Mouse (Mus musculus): ENCODE data around the gene Zfp871. TPM values are rescaled to one million over a fixed set of nuclear protein-coding genes. Genes with fewer than 3 reads are reported as not detected.

The Zfp871 gene
- polyA plus RNA-seq (2016; fragmentation: Nextera tagmentation; extraction: Ambion mirVana): 38.6 and 45.4 TPM in 2 replicates

- H3K27ac ChIP-seq: peak within 1 kb of the TSS; percentile 95
- under 1% methylated on average over 22 of the region's 22 CpGs for WGBS
- H3K36me3 ChIP-seq: peaks cover 35% of the 10 kb centered on the region
- peak; percentile 86 for DNase-seq (ENCODE audit: low spot score)
- peaks cover 8% of the 10 kb centered on the region; the same call in 1 of the 2 replicates for H3K9me3 ChIP-seq
- no peaks in the 10 kb centered on the region for H3K27me3 ChIP-seq (ENCODE audit: insufficient read depth, poor library complexity, severe bottlenecking)
- peaks cover 23% of the 10 kb centered on the region for H3K4me1 ChIP-seq (replicated peaks)
- peak within 1 kb of the TSS; percentile 99 for H3K4me3 ChIP-seq
Observed at GRCm38 (mm10) chr17:32788094-32788559, at the start of gene Zfp871. Gene Zfp871 (minus strand): TSS chr17:32788287.

- H3K4me3 ChIP-seq: peak overlapping the region; percentile 86
- no peaks in the 10 kb centered on the region for H3K27me3 ChIP-seq (ENCODE audit: insufficient read depth, poor library complexity, severe bottlenecking)
- H3K36me3 ChIP-seq: peaks cover 19% of the 10 kb centered on the region
- H3K27ac ChIP-seq: peak overlapping the region; percentile 96
- peaks cover 14% of the 10 kb centered on the region for H3K4me1 ChIP-seq (replicated peaks)
- WGBS: 34% methylated on average over 3 of the region's 3 CpGs
- no peak for DNase-seq (ENCODE audit: low spot score)
- H3K9me3 ChIP-seq: no peaks in the 10 kb centered on the region
Observed at GRCm38 (mm10) chr17:32830418-32830782, 42.3 kb upstream of the Zfp871 start.

GRCm38 (mm10) chr17:32829540-32830417 lies 41.7 kb upstream of the Zfp871 start, which contains the start of gene Zfp799:
Gene Zfp799 (minus strand): TSS chr17:32830261.
- peak; percentile 87 for DNase-seq (ENCODE audit: low spot score)
- 2% methylated on average over 35 of the region's 35 CpGs for WGBS

GRCm38 (mm10) chr17:32816074-32816784 lies 28.1 kb upstream of the Zfp871 start:
- Histone ChIP-seq H3K36me3 (peaks cover 63% of the 10 kb centered on the region), H3K4me3 (no peak overlapping the region), H3K9me3 (no peaks in the 10 kb centered on the region), H3K4me1 (replicated peaks) (peaks cover 15% of the 10 kb centered on the region), H3K27me3 (ENCODE audit: insufficient read depth, poor library complexity, severe bottlenecking) (no peaks in the 10 kb centered on the region), H3K27ac (no peak overlapping the region)
- 91% methylated on average over 1 of the region's 1 CpGs for WGBS
- no peak for DNase-seq (ENCODE audit: low spot score)

More at GRCm38 (mm10) chr17:32829540-32830417, 41.7 kb upstream of the Zfp871 start, which contains the start of gene Zfp799:
- H3K27ac ChIP-seq: peak within 1 kb of the TSS; percentile 96
- H3K27me3 ChIP-seq (ENCODE audit: insufficient read depth, poor library complexity, severe bottlenecking): no peaks in the 10 kb centered on the region
- H3K4me3 ChIP-seq: peak within 1 kb of the TSS; percentile 86
- H3K36me3 ChIP-seq: peaks cover 25% of the 10 kb centered on the region
- peaks cover 14% of the 10 kb centered on the region for H3K4me1 ChIP-seq (replicated peaks)
- H3K9me3 ChIP-seq: no peaks in the 10 kb centered on the region

- WGBS: 87% methylated on average over 7 of the region's 7 CpGs
- Histone ChIP-seq H3K4me3 (no peak overlapping the region), H3K36me3 (peaks cover 42% of the 10 kb centered on the region), H3K4me1 (replicated peaks) (peaks cover 34% of the 10 kb centered on the region), H3K27ac (no peak overlapping the region), H3K9me3 (no peaks in the 10 kb centered on the region), H3K27me3 (ENCODE audit: insufficient read depth, poor library complexity, severe bottlenecking) (no peaks in the 10 kb centered on the region)
- no peak for DNase-seq (ENCODE audit: low spot score)
Observed at GRCm38 (mm10) chr17:32814136-32814535, 26.0 kb upstream of the Zfp871 start.

GRCm38 (mm10) chr17:32810648-32811047 lies 22.6 kb upstream of the Zfp871 start:
- peak overlapping the region; percentile 72 for H3K4me3 ChIP-seq
- no peak for DNase-seq (ENCODE audit: low spot score)
- peaks cover 15% of the 10 kb centered on the region for H3K36me3 ChIP-seq
- peak overlapping the region; percentile 96 for H3K27ac ChIP-seq
- WGBS: 30% methylated on average over 1 of the region's 1 CpGs
- peaks cover 46% of the 10 kb centered on the region for H3K4me1 ChIP-seq (replicated peaks)
- no peaks in the 10 kb centered on the region for H3K27me3 ChIP-seq (ENCODE audit: insufficient read depth, poor library complexity, severe bottlenecking)
- no peaks in the 10 kb centered on the region for H3K9me3 ChIP-seq

GRCm38 (mm10) chr17:32809544-32810374 lies 21.7 kb upstream of the Zfp871 start, which contains the start of gene Zfp811:
Gene Zfp811 (minus strand): TSS chr17:32809931.
- Histone ChIP-seq H3K4me1 (replicated peaks) (peaks cover 46% of the 10 kb centered on the region), H3K4me3 (peak within 1 kb of the TSS; percentile 72), H3K27ac (peak within 1 kb of the TSS; percentile 96), H3K9me3 (no peaks in the 10 kb centered on the region), H3K27me3 (ENCODE audit: insufficient read depth, poor library complexity, severe bottlenecking) (no peaks in the 10 kb centered on the region), H3K36me3 (peaks cover 6% of the 10 kb centered on the region)
- WGBS: under 1% methylated on average over 17 of the region's 17 CpGs
- DNase-seq (ENCODE audit: low spot score): peak; percentile 82

- Histone ChIP-seq H3K27ac (peak overlapping the region; percentile 96), H3K9me3 (no peaks in the 10 kb centered on the region), H3K36me3 (peaks cover 5% of the 10 kb centered on the region; the same call in 1 of the 2 replicates), H3K27me3 (ENCODE audit: insufficient read depth, poor library complexity, severe bottlenecking) (no peaks in the 10 kb centered on the region), H3K4me1 (replicated peaks) (peaks cover 46% of the 10 kb centered on the region), H3K4me3 (peak overlapping the region; percentile 72)
- 8% methylated on average over 8 of the region's 8 CpGs for WGBS
- peak; percentile 31 for DNase-seq (ENCODE audit: low spot score)
Observed at GRCm38 (mm10) chr17:32808921-32809320, 20.8 kb upstream of the Zfp871 start.

- peak overlapping the region; percentile 99 for H3K4me3 ChIP-seq
- peaks cover 34% of the 10 kb centered on the region for H3K36me3 ChIP-seq
- peak overlapping the region; percentile 95; the same call in 1 of the 2 replicates for H3K27ac ChIP-seq
- H3K27me3 ChIP-seq (ENCODE audit: insufficient read depth, poor library complexity, severe bottlenecking): no peaks in the 10 kb centered on the region
- no peak for DNase-seq (ENCODE audit: low spot score)
- H3K9me3 ChIP-seq: no peaks in the 10 kb centered on the region
- WGBS: 73% methylated on average over 8 of the region's 8 CpGs
- H3K4me1 ChIP-seq (replicated peaks): peaks cover 23% of the 10 kb centered on the region
Observed at GRCm38 (mm10) chr17:32789244-32789643, 1.2 kb upstream of the Zfp871 start.

- no peak for DNase-seq (ENCODE audit: low spot score)
- peak overlapping the region; percentile 95 for H3K27ac ChIP-seq
Observed at GRCm38 (mm10) chr17:32788576-32788975, 489 bp upstream of the Zfp871 start.

GRCm38 (mm10) chr17:32787436-32788093 lies 522 bp downstream of the Zfp871 start:
- peak overlapping the region; percentile 99 for H3K4me3 ChIP-seq
- under 1% methylated on average over 31 of the region's 31 CpGs for WGBS
- H3K27ac ChIP-seq: peak overlapping the region; percentile 95
- no peaks in the 10 kb centered on the region for H3K27me3 ChIP-seq (ENCODE audit: insufficient read depth, poor library complexity, severe bottlenecking)
- peaks cover 41% of the 10 kb centered on the region for H3K36me3 ChIP-seq
- DNase-seq (ENCODE audit: low spot score): no peak
- peaks cover 23% of the 10 kb centered on the region for H3K4me1 ChIP-seq (replicated peaks)
- H3K9me3 ChIP-seq: peaks cover 8% of the 10 kb centered on the region; the same call in 1 of the 2 replicates

More at GRCm38 (mm10) chr17:32788576-32788975, 489 bp upstream of the Zfp871 start:
- 10% methylated on average over 9 of the region's 9 CpGs for WGBS
- Histone ChIP-seq H3K4me1 (replicated peaks) (peaks cover 23% of the 10 kb centered on the region), H3K4me3 (peak overlapping the region; percentile 99), H3K27me3 (ENCODE audit: insufficient read depth, poor library complexity, severe bottlenecking) (no peaks in the 10 kb centered on the region), H3K9me3 (peaks cover 4% of the 10 kb centered on the region; the same call in 1 of the 2 replicates), H3K36me3 (peaks cover 34% of the 10 kb centered on the region)
